Mouse (Mus musculus) limb, embryonic 15.5 days (tissue): ENCODE data around the gene Eml3. TPM values are rescaled to one million over a fixed set of nuclear protein-coding genes. Genes with fewer than 3 reads are reported as not detected.

Experiments used
- microRNA-seq: library from miRNA; unstranded; fragments of <30 nt; microRNA quantifications from one replicate; pipeline ENCODE4, GENCODE M21; 2016
- polyA plus RNA-seq: library from polyadenylated mRNA; unstranded; fragments of >200 nt; fragmentation: Nextera tagmentation; extraction: Ambion mirVana; gene quantifications from 2 replicates; pipeline ENCODE4 v1.2.1, GENCODE M21; 2015

Eml3 gene
- polyA plus RNA-seq, 1 experiment from 2014 or later, result 42.7 TPM

Small RNAs within 50 kb of the gene (microRNA-seq; reads per million reads assigned to microRNA genes)
- gene Mir5136, result not detected

Other genes starting within 250 kb of the Eml3 start
- gene Slc3a2, start 206.2 kb upstream of the Eml3 start, polyA plus RNA-seq, result 118 and 148 TPM in 2 replicates
- gene Wdr74, start 193.7 kb upstream of the Eml3 start, polyA plus RNA-seq, result 93.8 and 96.0 TPM in 2 replicates
- 1.7 and 2.3 TPM in 2 replicates for gene 1700092M07Rik, start 188.8 kb upstream of the Eml3 start, polyA plus RNA-seq
- gene Stx5a, start 188.1 kb upstream of the Eml3 start, polyA plus RNA-seq, result 185 and 189 TPM in 2 replicates
- gene Nxf1, start 172.5 kb upstream of the Eml3 start, polyA plus RNA-seq, result 171 and 188 TPM in 2 replicates
- gene Tmem223, start 158.6 kb upstream of the Eml3 start, polyA plus RNA-seq, result 141 and 155 TPM in 2 replicates
- gene Tmem179b, start 155.1 kb upstream of the Eml3 start, polyA plus RNA-seq, result 78.4 and 81.7 TPM in 2 replicates
- gene Taf6l, start 143.1 kb upstream of the Eml3 start, polyA plus RNA-seq, result 24.9 and 25.3 TPM in 2 replicates
- gene Polr2g, start 131.0 kb upstream of the Eml3 start, polyA plus RNA-seq, result 149 and 152 TPM in 2 replicates
- 4.6 and 4.8 TPM in 2 replicates for gene Zbtb3, start 127.0 kb upstream of the Eml3 start, polyA plus RNA-seq
- gene Ttc9c, start 110.2 kb upstream of the Eml3 start, polyA plus RNA-seq, result 50.4 and 56.8 TPM in 2 replicates
- 5.4 and 5.6 TPM in 2 replicates for gene Hnrnpul2, start 109.5 kb upstream of the Eml3 start, polyA plus RNA-seq
- not detected in 2 replicates for gene AC129217.1, start 99.8 kb upstream of the Eml3 start, polyA plus RNA-seq
- 77.4 and 93.6 TPM in 2 replicates for gene Bscl2, start 92.1 kb upstream of the Eml3 start, polyA plus RNA-seq
- gene Gng3, start 90.4 kb upstream of the Eml3 start, polyA plus RNA-seq, result 2.0 and 3.0 TPM in 2 replicates
- gene Lrrn4cl, start 78.8 kb upstream of the Eml3 start, polyA plus RNA-seq, result 3.1 and 4.3 TPM in 2 replicates
- gene Ubxn1, start 58.1 kb upstream of the Eml3 start, polyA plus RNA-seq, result 173 and 176 TPM in 2 replicates
- 65.9 and 69.1 TPM in 2 replicates for gene Uqcc3, start 48.6 kb upstream of the Eml3 start, polyA plus RNA-seq
- 69.3 and 76.7 TPM in 2 replicates for gene Lbhd1, start 45.8 kb upstream of the Eml3 start, polyA plus RNA-seq
- gene Gm49403, start 45.6 kb upstream of the Eml3 start, polyA plus RNA-seq, result not detected in 2 replicates
- 76.8 and 80.9 TPM in 2 replicates for gene 1810009A15Rik, start 40.7 kb upstream of the Eml3 start, polyA plus RNA-seq
- not detected in 2 replicates for gene Gm49416, start 40.6 kb upstream of the Eml3 start, polyA plus RNA-seq
- 38.6 and 42.0 TPM in 2 replicates for gene Ints5, start 36.5 kb upstream of the Eml3 start, polyA plus RNA-seq
- gene Ganab, start 31.5 kb upstream of the Eml3 start, polyA plus RNA-seq, result 97.4 and 102 TPM in 2 replicates
- 47.1 and 48.6 TPM in 2 replicates for gene B3gat3, start 9.2 kb upstream of the Eml3 start, polyA plus RNA-seq
- 4.0 and 4.6 TPM in 2 replicates for gene Rom1, start 196 bp upstream of the Eml3 start, polyA plus RNA-seq
- 155 and 160 TPM in 2 replicates for gene Mta2, start 12.3 kb downstream of the Eml3 start, polyA plus RNA-seq
- 29.3 and 30.0 TPM in 2 replicates for gene Tut1, start 24.3 kb downstream of the Eml3 start, polyA plus RNA-seq
- gene Eef1g, start 37.5 kb downstream of the Eml3 start, polyA plus RNA-seq, result 467 and 482 TPM in 2 replicates
- gene Ahnak, start 59.7 kb downstream of the Eml3 start, polyA plus RNA-seq, result 96.4 and 104 TPM in 2 replicates
- 0.98 and 1.2 TPM in 2 replicates for gene Scgb1a1, start 158.4 kb downstream of the Eml3 start, polyA plus RNA-seq
- 11.5 and 14.1 TPM in 2 replicates for gene Asrgl1, start 206.1 kb downstream of the Eml3 start, polyA plus RNA-seq